Mouse (Mus musculus) retina, adult 2 months (tissue): ENCODE data around the gene Rps28.
"Not testable (repeated sequence)": the region's sequence is repeated elsewhere in the genome, so short reads cannot be mapped to it uniquely, and the experiment has no call there.

Experiments used
- DNase-seq: peaks from one replicate; pipeline ENCODE4 v3.0.0-alpha.2; 2012; ENCODE audit warnings: low read depth, low spot score

Gene Rps28

GRCm38 (mm10) chr17:33824084-33824996, at the start of gene Rps28, which contains the start of gene Ndufa7:
Gene Rps28, minus strand, starts transcription at chr17:33824562.
Gene Ndufa7, plus strand, starts transcription at chr17:33824572.
- peak; percentile 93 for DNase-seq

- not testable (repeated sequence) for DNase-seq
Observed at GRCm38 (mm10) chr17:33873537-33873936, 49.2 kb upstream of the Rps28 start, which contains the start of gene Gm7029. Gene Gm7029, plus strand, starts transcription at chr17:33873837.

- DNase-seq, result no peak
Observed at GRCm38 (mm10) chr17:33865330-33866030, 41.1 kb upstream of the Rps28 start.

GRCm38 (mm10) chr17:33857816-33858215, 33.5 kb upstream of the Rps28 start:
- DNase-seq, result no peak

- no peak for DNase-seq
Observed at GRCm38 (mm10) chr17:33851331-33851730, 27.0 kb upstream of the Rps28 start.

- DNase-seq, result no peak
Observed at GRCm38 (mm10) chr17:33848139-33848538, 23.8 kb upstream of the Rps28 start.

- DNase-seq, result no peak
Observed at GRCm38 (mm10) chr17:33844196-33844595, 19.8 kb upstream of the Rps28 start.

- DNase-seq, result peak; percentile 86
Observed at GRCm38 (mm10) chr17:33842966-33843795, 18.8 kb upstream of the Rps28 start, which contains the start of gene Cd320. Gene Cd320, plus strand, starts transcription at chr17:33843091.

GRCm38 (mm10) chr17:33829561-33829960, 5.2 kb upstream of the Rps28 start:
- no peak for DNase-seq

- no peak for DNase-seq
Observed at GRCm38 (mm10) chr17:33828892-33829291, 4.5 kb upstream of the Rps28 start.

- peak; percentile 44 for DNase-seq
Observed at GRCm38 (mm10) chr17:33826850-33827249, 2.5 kb upstream of the Rps28 start.

- DNase-seq, result no peak
Observed at GRCm38 (mm10) chr17:33825462-33825861, 1.1 kb upstream of the Rps28 start.

GRCm38 (mm10) chr17:33824997-33825330, 602 bp upstream of the Rps28 start:
- DNase-seq, result not testable (repeated sequence)

GRCm38 (mm10) chr17:33823171-33823570, 1.2 kb downstream of the Rps28 start:
- not testable (repeated sequence) for DNase-seq

- no peak for DNase-seq
Observed at GRCm38 (mm10) chr17:33822436-33822959, 1.9 kb downstream of the Rps28 start.

- no peak for DNase-seq
Observed at GRCm38 (mm10) chr17:33817969-33818643, 6.3 kb downstream of the Rps28 start.

- DNase-seq, result peak; percentile 86
Observed at GRCm38 (mm10) chr17:33817184-33817968, 7.0 kb downstream of the Rps28 start.

- DNase-seq, result no peak
Observed at GRCm38 (mm10) chr17:33816612-33817011, 7.8 kb downstream of the Rps28 start.

- DNase-seq, result no peak
Observed at GRCm38 (mm10) chr17:33815399-33815798, 9.0 kb downstream of the Rps28 start.

GRCm38 (mm10) chr17:33812990-33813389, 11.4 kb downstream of the Rps28 start:
- no peak for DNase-seq
